Mouse (Mus musculus) embryo, embryonic 11.5 days (tissue): ENCODE measurements around the gene Jaml.
"Not testable (repeated sequence)": the region's sequence is repeated elsewhere in the genome, so short reads cannot be mapped to it uniquely, and the experiment has no call there.

Experiments
- DNase-seq: peaks from one replicate; pipeline ENCODE4 v3.0.0-alpha.2; 2012; ENCODE audit warnings: low read depth, low spot score

Jaml gene

DNA sequence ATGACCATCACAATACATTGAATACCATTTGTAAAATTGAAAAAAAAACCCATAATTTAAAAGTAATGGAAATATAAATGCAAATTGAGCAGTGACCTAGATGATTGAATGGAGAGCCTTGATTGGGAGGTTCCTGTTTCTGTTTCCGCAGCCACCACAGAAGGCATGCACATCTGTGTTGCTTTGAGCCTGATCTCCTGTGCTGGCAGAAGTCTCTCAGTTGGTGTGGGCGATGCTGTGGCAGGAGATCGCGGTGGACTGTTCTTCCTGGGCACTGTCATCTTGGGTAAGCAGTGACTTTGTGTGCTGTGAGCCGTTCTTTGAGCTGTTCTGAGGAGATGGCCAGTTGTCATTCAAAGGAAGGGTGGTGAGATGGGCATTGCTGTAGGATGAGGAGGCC lies at the start of gene Jaml:
Gene Jaml (plus strand): TSS at position 173 of the 400 bp plus-strand sequence.
- no peak for DNase-seq

DNA sequence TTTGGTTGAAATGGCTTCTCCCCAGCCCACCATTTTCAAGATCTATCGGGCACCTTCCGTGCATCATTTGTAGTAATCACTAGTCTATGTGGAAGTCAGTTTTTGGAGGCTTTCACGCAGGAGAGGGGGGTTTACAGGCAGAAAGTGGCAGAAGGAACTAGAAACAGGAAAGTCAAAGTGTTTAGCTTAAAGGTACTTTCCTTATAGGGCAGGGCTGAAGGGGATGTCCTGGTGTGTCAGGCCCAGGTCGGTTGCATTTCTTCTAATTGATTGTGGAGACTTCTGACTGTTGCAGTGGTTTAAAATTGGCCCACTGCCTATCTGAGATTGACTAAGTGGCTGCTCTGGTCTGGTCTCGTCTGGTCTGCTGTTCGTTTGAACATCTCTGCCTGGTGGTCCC lies 48.6 kb upstream of the Jaml start:
- DNase-seq = no peak

DNA sequence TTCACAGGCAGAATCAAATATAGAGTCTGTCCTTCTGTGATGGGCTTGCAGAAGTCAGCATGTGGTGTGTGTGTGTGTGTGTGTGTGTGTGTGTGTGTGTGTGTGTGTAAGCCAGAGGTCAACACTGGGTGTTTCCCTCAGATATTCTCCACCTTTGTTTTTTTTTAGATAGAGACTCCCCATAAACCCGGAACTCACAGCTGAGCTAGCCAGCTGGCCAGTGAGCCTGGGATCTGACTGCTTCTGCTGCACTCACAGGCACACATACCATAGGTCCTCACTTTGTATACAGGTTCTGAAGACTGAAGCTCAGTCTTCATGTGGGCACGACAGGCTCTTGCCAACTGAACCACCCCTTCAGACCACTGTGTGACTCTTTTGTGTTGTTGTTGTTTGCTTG lies 46.7 kb upstream of the Jaml start:
- DNase-seq = no peak

DNA sequence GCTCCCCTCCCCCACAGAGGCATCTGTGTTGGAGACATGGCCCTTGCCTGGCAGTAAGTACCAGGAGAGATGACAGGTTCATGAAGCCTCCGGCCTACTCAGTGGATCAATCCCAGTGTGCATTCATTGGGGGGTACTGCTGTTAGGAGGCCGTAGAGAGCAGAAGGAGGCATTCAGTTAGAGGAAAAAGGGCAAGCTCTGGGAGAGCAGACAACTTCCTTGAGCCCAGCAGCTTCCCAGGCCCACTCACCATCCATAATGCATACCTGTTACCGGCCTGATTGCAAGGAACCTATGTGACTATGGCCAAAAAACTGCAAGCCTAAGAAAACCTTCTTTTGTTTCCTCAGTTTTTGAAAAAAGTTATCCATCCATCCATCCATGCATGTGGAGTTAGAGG lies 44.5 kb upstream of the Jaml start:
- DNase-seq = no peak

DNA sequence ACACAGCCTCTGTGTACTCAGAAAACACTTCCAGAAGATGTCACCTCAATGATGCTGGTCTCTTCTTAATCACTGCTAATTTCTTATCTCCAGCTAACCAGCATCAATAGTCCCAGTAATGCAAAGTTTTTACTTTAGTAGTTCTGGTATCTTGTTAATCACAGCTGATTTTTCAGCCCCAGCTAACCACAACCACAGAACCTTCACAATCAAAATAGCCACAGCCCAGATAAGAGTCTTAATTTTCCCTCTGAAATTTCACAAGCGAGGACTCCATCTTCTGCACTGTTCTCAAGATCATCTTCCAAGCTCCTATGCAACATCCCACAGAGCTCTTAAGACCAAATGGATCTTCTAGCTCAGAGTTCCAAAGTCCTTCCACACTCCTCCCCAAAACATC lies 41.2 kb upstream of the Jaml start:
- DNase-seq = not testable (repeated sequence)

DNA sequence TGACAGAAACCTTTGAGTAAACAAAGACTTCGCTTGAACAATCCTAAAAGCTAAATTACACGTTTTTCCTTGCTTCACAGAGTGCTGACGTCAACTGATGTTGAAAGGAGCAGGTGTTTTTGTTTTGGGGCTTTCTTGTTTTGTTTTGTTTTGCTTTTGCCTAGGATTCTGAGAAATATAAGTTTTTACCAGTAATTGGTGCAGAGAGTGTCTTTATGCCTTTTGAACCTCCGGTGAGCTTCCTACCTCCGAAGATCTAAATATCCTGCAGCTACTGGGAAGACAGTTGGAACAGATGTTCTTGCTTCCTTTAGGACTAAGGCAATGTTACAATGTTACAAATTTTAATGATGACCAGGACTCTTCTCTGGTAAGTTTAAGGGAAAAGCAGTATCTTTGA lies 39.5 kb upstream of the Jaml start, which contains the start of gene Mpzl2:
Gene Mpzl2 (plus strand): TSS at position 301 of the 400 bp plus-strand sequence.
- no peak for DNase-seq

DNA sequence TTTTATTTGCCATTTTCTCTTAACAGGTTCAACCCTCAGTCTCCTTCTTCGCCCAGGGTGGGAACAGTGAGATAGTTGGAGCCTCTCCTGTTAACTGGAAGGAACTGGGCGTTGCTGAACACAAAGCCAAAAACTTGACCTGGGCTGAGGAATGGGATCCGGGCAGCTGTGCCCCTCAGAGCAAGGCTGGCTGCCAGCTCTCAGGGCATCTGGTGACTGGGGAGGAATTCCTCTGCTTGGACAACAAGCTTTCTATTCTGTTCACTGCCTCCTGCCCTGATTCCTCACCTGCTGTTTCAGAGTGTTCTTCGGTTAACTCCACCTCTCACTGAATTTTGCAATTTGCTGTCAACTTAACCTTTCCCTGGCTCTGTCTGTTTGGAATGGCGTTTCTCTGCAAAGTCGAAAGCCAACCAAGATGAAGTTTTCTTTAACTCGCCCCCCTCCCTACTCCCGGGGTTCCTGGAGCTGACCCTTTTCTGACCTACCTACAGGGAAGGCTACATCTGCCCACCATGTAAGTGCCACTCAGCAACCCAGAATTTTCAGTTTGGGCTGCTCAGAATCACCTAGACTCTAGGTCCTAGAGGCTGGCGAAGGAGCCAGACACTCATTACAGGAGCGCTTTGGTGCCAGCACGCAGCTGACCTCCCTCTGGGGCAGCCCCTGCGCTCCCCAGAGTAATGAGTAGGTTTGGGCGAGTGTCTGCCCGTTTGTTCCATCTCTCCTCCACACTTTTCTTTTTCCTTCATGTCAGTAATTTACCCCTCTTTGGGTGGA lies 38.7 kb upstream of the Jaml start:
- DNase-seq = no peak

DNA sequence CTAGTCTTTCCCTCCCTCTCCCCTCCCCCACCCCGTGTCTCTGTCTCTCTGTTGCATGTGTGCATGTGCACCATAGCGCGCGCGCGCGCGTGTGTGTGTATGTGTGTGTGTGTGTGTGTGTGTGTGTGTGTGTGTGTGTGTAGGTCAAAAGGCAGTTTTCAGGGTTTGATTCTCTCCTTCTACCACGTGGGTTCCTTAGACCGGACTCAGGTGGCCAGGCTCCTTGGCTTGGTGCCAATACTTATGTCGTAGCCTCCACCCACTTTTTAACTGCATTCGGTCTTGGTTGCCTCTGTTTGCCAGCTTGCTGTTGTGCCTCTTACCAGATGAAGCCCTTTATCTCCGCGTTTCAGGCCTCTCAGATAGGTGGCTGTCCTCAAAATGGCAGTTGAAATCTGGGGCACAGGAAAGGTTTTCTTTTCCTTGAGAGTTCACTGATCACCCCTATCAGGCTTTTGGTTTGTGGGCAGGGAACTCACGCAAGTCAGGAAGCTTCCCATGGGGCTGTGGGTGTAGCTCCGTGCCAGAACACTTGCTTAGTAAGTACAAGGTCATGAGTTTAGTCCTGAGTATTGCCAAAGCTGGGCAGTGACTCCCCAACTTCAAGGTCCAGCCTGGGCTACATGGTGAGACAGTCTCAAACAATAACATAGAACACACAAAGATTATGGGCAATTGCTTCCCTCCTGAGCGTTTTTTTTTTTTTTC lies 37.7 kb upstream of the Jaml start:
- DNase-seq = no peak

DNA sequence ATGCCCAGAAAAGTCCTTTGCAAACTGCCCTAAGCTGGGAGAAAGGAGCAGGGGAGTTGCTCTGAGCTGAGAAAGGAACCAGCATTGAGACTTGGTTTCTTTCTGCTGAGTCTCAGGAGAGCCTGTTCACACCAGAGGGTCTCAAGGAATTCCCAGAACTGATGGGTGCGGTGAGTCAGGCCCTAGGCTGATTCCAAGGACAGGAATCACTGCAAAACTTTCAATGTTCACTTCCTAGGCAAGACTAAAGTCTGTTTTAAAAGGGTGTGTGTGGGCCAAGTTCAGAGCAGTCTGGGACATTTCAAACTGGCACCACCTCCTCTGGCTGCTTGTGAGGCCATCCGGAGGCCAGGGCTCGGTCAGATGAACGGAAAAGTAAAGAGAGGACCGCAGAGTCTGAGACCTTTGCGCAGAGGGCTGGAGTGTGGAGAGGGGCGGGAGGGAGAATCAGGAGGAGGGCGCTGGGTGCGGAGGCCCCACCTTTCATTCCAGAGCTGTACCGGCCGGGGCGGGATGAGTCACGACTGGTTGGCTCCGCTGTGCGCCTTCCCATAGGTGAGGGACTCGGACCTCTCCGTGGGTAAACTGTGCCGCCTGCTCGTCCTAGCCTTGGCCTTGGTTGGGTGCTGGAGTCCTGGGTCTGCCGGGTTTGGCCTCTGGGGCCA lies 36.8 kb upstream of the Jaml start:
- DNase-seq = no peak

DNA sequence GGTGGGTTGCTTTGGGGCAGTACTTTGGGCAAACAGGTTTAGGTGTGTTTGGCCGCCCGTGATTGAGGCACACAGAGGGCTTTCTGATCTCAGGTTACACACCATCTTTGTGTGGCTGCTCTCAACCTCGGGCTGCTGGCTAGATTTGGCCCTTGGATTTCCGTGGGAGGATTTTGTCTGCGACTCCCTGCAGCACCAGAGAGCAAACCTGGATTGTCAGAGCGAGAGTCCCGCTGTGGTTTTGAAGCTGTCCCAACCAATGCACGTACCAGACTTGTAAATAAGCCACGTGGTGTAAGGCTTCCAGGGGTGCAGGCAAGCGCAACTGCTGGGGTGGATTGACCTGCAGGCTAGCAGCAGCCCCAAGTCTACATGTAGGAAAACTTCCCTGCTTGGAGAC lies 36.0 kb upstream of the Jaml start:
- DNase-seq = no peak

DNA sequence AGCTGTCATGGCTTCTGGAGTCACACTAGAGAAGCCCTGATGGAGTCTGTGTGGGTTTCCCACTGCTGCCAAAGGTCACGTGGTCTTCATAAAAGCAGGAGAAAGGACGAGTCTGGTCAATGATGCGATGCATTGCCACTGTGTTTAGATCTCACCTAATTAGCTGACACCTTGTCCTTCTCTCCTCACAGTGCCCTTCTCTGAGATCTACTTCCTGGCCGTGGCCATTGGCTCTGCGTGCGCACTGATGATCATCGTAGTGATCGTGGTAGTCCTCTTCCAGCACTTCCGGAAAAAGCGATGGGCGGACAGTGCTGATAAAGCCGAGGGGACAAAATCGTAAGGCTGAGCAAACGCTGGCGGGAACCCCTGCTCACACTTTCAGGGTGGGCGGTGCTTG lies 32.0 kb upstream of the Jaml start:
- DNase-seq = no peak

DNA sequence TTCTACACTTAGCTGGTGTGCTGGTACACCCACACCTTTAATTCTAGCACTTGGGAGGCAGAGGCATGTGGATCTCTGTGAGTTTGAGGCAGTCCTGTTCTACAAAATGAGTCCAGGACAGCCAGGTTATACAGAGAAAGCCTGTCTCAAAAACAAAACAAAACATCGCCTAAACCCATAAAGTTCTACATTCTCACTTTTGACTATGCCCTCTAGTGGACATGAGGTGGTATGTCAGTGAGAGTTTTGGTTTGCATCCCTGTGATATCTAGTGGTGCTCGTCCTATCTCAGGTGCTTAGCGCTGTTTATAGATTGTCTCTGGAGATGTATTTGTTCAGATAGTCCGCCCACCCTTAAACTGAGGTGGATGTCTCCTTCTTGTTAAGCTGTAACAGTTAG lies 30.5 kb upstream of the Jaml start:
- DNase-seq = peak; percentile 29

DNA sequence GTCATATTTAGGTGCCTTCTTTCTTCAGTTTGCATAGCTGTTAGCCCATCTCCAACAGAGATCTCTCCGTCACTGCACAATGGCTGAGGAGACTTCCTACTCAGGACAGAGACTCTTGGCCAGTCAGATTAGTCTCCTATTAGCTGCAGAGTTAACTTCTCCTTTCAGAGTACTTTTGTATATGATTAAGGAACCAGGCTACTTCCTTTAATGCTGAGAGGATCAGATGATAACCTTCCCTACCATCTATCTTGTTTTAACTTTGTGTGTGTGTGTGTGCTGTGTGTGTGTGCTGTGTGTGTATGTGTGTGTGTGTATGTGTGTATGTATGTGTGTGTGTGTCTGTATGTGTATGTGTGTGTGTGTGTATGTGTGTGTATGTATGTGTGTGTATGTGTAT lies 29.3 kb upstream of the Jaml start:
- DNase-seq = no peak

DNA sequence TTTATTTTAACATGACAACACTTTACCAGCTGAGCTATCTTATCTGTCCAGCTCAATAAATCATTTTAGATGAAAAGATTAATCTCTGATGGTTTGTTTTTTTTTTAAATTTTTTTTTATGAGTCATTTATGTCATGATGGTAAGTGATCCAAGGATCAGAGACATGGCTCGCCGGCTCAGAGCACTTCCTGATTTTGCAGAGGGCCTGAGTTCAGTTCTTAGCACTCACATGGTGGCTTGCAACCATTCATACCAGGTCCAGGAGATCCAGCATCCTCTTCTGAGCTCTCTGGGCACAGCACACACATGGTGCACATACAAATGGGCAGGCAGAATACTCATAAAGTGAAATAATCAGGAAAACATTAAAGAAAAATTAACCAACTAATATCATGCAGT lies 28.7 kb upstream of the Jaml start:
- no peak for DNase-seq

DNA sequence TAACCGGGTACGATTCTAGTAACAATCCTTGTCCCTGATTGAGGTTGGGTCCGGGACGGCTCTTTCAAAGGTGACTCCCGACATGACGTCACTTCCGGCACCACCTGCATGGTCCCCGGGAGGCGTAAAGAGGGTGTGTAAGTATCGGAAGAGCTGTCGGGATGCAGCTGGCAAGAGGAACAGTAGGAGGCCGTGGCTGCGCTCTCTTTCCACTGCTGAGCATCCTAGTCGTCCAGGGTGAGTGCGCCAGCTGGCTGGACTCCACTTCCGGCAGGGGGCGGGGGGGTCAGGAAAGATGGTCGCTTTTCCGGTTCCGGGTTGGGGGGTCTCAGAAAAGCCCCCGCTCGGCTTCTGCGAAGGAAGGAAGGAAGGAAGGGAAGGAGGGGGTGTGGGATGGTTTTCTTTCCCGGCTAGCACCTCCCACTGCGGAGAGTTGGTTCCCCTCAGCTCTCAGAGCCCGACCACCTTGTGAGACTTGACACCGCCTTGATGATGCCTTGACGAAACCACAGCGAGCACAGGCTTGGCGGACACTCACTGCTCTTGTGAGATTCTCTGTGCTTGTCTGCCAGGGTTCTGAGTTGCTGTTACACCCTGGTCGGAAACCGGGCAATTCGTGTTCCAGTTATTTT lies 23.8 kb upstream of the Jaml start, which contains the start of gene Mpzl3:
Gene Mpzl3 (plus strand): TSS at position 105 of the 632 bp plus-strand sequence.
- peak; percentile 89 for DNase-seq

DNA sequence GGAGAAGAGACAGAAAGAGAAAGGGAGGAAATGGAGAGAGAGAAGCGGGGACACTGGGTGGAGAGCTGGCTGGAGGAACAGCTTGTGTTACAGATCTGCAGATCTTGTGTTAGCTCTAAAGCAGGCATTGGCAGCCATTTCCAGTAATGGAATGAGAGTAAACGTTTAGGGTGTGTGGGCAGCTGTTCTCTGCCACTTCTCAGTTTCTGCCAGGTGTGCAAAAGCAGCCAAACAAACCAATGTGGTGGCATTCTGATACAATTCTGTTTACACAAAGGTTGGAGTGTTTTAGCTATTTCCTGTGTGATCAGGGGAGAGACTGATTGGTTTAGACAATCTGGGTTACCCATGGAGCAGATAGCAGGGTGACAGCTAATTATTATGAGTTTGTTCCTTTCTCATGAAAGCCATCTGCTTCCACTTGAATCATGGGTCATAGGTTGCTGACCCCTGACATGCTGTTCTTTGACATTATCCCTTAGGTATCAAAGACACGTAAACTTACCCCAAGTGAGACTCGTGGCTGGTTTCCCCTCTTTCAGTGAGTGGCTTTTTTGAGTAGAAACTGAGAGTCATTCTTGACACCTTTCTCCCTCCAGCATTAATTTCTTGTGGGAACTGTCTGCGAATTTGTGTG lies 20.6 kb upstream of the Jaml start:
- no peak for DNase-seq

DNA sequence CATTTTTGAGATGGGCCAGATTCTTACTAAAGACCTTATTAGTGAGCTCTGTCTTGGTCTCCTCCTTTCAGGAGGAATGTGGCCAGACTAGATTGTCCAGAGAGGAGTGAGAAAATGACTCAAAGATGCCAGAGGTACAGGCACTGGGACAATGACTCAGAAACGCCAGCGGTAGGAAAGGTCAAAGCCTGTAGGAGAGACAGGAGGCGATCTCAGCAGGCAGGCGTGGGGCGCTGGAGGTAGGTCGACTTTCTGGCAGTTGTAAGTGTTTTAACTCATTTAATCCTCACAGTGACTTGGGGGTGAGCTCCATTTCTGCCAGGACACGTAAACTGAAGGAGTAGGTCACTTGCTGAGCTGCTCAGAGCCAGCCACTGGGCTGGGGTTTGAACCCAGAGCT lies 18.8 kb upstream of the Jaml start:
- DNase-seq = no peak

DNA sequence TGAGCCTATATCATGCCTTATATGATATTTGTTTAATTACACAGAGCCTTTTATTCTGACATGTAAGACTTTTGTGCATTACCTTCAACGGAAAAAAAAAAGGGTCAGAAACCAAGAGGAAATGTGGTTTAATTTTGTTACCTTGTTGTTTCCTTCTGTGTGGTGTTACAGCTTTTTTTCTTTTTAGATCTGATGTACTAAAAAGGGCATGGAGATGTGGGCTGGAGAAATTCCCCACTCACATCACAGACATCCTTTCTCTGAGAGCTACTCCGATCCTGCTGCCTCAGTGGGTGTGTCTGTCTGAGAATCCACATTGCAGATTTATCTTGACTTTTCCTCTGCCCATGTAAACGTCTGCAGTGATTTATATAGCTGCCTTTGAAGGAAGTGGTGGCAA lies 16.3 kb upstream of the Jaml start:
- no peak for DNase-seq

DNA sequence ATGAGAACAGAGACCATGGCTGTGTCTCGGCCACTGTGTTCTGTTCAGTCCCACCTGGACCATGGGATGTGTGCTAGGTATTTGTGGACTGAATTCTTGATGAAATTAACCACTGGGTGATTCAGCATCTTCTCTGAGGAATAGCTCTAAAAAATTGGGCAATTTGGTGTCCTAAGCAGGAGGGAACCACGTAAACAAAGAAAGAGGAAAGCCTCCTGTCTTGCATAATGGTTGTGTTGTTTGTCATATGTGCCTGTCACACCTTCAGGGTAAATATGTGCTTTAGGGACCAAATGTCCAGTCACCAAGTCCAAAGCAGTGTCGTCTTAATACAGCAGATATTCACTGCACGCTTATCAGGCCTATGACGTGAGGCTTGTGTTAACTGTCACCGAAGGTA lies 14.6 kb upstream of the Jaml start:
- DNase-seq = no peak

DNA sequence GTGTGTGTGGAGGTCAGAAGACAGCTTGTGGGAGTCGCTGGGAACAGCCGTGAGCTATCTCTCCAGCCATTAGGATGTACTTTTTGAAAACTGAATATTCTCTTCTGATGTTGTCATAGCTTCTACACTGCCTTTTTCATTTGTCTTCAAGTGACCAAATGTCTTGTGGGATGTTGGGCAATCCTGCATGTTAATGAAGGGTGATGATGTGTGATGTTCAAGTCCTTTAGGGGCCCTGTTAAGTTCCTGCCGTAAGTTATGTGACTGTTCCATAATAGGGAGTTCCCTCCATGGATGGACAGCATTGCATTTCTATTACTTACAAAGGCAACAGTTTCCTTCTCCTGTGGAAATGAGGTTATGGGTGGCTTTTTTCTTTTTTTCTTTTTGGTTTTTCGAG lies 12.2 kb upstream of the Jaml start:
- DNase-seq = no peak

DNA sequence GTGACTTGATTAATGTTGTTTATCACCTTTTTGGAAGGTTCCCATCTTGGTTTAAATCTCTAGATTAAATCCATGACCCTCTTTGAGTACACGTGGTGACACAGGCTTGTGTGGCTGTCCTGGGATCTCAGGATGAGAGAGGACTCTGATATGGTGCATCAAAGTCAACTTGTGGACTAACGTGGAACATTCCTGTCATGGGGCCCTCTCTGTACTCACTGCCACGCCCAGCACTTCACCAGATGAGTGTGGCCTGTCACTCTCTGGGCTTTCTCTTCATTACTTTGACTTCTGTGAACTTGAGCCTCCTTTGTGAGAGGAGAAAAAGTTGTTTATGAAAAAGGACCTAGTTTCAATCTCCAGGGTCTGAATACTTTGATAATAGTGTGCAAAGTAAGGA lies 7.2 kb upstream of the Jaml start:
- DNase-seq = no peak

DNA sequence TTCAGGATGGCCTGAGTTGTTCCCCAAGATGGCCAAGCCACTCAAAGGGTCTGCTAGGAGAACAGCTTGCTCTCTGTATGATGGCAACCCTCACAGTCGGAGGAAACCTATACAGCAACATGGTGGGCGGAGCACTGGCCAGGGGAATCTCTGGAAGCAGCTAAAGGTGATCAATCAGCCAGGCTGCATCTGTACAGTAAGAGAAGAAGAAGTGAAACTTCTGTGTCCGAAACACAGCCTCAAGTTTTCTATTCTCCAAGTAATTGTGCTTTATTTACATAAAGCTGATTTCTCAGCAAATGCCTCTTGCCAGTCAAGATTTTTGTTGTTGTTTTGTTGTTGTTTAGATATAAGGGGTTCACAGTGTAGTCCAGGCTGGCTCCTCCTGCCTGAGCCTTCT lies 1.1 kb upstream of the Jaml start:
- DNase-seq = no peak
